Comparison of ENCODE assay signal across 41 mouse cellular contexts in the genomic region with DNA sequence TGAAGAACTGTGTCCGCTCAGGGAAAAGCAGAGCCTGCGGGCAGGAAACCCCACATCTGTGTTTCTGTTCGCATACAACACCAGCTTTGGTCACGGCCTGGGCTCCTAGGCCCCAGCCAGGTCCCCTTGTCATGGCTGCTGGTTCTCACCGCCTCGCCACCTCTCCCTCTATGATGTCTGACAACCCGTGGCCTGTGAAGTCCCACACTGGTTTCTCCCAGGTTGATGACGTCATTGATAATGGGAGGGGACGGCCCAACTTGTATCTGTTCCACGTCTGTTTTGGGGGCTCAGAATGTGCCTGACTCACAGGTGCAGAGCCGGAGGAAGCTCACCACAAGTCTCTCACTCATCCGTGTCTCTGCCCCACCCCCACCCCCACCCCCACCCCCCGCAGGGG. TPM values are rescaled to one million over a fixed set of nuclear protein-coding genes. Genes with fewer than 3 reads are reported as not detected.
DNase-seq lines count a peak whose midpoint lies in the region; ATAC-seq and TF ChIP-seq lines count a peak whose summit lies in the region.
"Had no signal": no experiment of that assay in that cellular context is flagged by ENCODE, and none has a peak within 500 bp of the region (broad histone marks: within the 10 kb centered on the region; RNA-seq: fewer than 3 reads in every experiment).

No protein-coding gene starts in this region.

- dilution Hi-C loops in CH12.LX (cut with MboI; ENCODE audit: extremely low pct_ligation_motif_present, extremely low pct_unique_long_range_greater_than_20kb, low sequenced_read_pairs): no loop called here

- TF ChIP-seq CTCF in CH12.LX (conservative IDR thresholded peaks at IDR 0.05 in 1 of 2, IDR thresholded peaks at IDR 0.05 in 1 of 2; ENCODE audit: low read depth in 2 of 2, low read length in 2 of 2): no peak

- peaks cover 3% of the 10 kb centered on the region for H3K9me3 ChIP-seq in CH12.LX (replicated peaks; ENCODE audit: low read length)
- H3K9me3 ChIP-seq: embryonic facial prominence, embryonic 12.5 days; forebrain, embryonic 10.5 days; forebrain, embryonic 15.5 days; heart, embryonic 12.5 days; hindbrain, embryonic 13.5 days; liver, embryonic 15.5 days; midbrain, embryonic 12.5 days; neural tube, embryonic 13.5 days had no signal

- DNase-seq in CD4-positive, CD25-positive, alpha-beta regulatory T cell, adult 2 months (ENCODE audit: low read depth, low spot score): peak; percentile 13
- DNase-seq in CH12.LX (ENCODE audit: extremely low read depth): peak; percentile 85
- DNase-seq in thymus, adult 18-20 months: peak; percentile 43 to 70
- DNase-seq in thymus, postnatal 25 days: peak; percentile 66
- no peak for DNase-seq in embryo, embryonic 11 days
- DNase-seq in urinary bladder, postnatal 36 days (ENCODE audit: low spot score in 2 of 2): no peak
- DNase-seq in layer of hippocampus, adult 9-11 months: no peak
- DNase-seq: adrenal gland, postnatal 10 days; cerebellum, adult 11 months; cerebellum, adult 9-10 months; cerebellum, postnatal 36 days; gastrocnemius, adult 2 months; gastrocnemius, postnatal 36 days; heart, adult 18-20 months; heart, postnatal 4 days; kidney, adult 8-10 months; kidney, postnatal 4 days; liver; lung, postnatal 4 days; right cerebral cortex, postnatal 14 days had no signal

- no peak for TF ChIP-seq RAD21 in CH12.LX (IDR thresholded peaks at IDR 0.05; ENCODE audit: low read depth, low read length)

- peaks cover 35 to 80% of the 10 kb centered on the region in 2 experiments for H3K4me1 ChIP-seq in CH12.LX (ENCODE audit: control insufficient read depth in 1 of 2, insufficient read depth in 2 of 2)

- H3K27ac ChIP-seq in CH12.LX (ENCODE audit: insufficient read depth, low read depth): peak overlapping the region; percentile 20; the same call in 1 of the 2 replicates
- H3K27ac ChIP-seq: embryonic facial prominence, embryonic 12.5 days; forebrain, embryonic 10.5 days; forebrain, embryonic 15.5 days; gastrocnemius, adult 2 months; hindbrain, embryonic 13.5 days; kidney, postnatal 0 days; liver, embryonic 15.5 days; midbrain, embryonic 12.5 days; neural tube, embryonic 13.5 days had no signal

- peak overlapping the region; percentile 54 for H3K4me2 ChIP-seq in CH12.LX (ENCODE audit: insufficient read depth, low read depth, poor library complexity, severe bottlenecking)
- H3K4me2 ChIP-seq: embryonic facial prominence, embryonic 12.5 days; forebrain, embryonic 15.5 days; heart, embryonic 12.5 days; hindbrain, embryonic 13.5 days; liver, embryonic 15.5 days; midbrain, embryonic 12.5 days; neural tube, embryonic 13.5 days had no signal

- no peaks in the 10 kb centered on the region for H3K79me2 ChIP-seq in CH12.LX (replicated peaks; ENCODE audit: control insufficient read depth, extremely low read depth, insufficient read depth, poor library complexity, severe bottlenecking)

- H3K9ac ChIP-seq in CH12.LX (ENCODE audit: insufficient read depth, low read depth): no peak overlapping the region
- H3K9ac ChIP-seq: embryonic facial prominence, embryonic 12.5 days; forebrain, embryonic 15.5 days; heart, embryonic 12.5 days; hindbrain, embryonic 13.5 days; liver, embryonic 15.5 days; midbrain, embryonic 12.5 days; neural tube, embryonic 13.5 days had no signal

- no peak for ATAC-seq in CD4-positive, CD25-positive, alpha-beta regulatory T cell, adult 4 months
- ATAC-seq: forebrain, embryonic 15.5 days; intestine, embryonic 16.5 days had no signal

- TF ChIP-seq POLR2A in CH12.LX (IDR thresholded peaks at IDR 0.05; ENCODE audit: low read depth, low read length): no peak

- 0 out of 2 replicates have a peak, but pooled peaks have one; percentile 47 for TF ChIP-seq EP300 in CH12.LX (IDR thresholded peaks at IDR 0.05; ENCODE audit: low read length)

- no peaks in the 10 kb centered on the region for H3K36me3 ChIP-seq in CH12.LX (replicated peaks in 1 of 2; ENCODE audit: control insufficient read depth in 1 of 2, insufficient read depth in 1 of 2, low read length in 1 of 2)
- H3K36me3 ChIP-seq: embryonic facial prominence, embryonic 12.5 days; forebrain, embryonic 10.5 days; forebrain, embryonic 15.5 days; heart, embryonic 12.5 days; hindbrain, embryonic 13.5 days; liver, embryonic 15.5 days; midbrain, embryonic 12.5 days; neural tube, embryonic 13.5 days had no signal

- peak overlapping the region in 1 of 3 experiments; percentile 12 for H3K4me3 ChIP-seq in CH12.LX (replicated peaks in 1 of 3; ENCODE audit: low read depth in 2 of 3, low read length in 2 of 3, poor library complexity in 1 of 3)
- H3K4me3 ChIP-seq: embryonic facial prominence, embryonic 12.5 days; forebrain, embryonic 10.5 days; forebrain, embryonic 15.5 days; gastrocnemius, adult 2 months; heart, embryonic 12.5 days; hindbrain, embryonic 13.5 days; liver, embryonic 15.5 days; megakaryocyte, embryonic 14.5 days; midbrain, embryonic 12.5 days; neural tube, embryonic 13.5 days had no signal

- peaks cover 32% of the 10 kb centered on the region for H3K27me3 ChIP-seq in CH12.LX (replicated peaks)

- in situ Hi-C loops in CH12.LX (cut with MboI; ENCODE audit: low pct_ligation_motif_present, low pct_unique_long_range_greater_than_20kb, low sequenced_read_pairs): no loop called here

TF ChIP-seq in CH12.LX, 34 proteins besides CTCF, POLR2A, EP300 and RAD21 (continues in another document):
- TF ChIP-seq PAX5 (IDR thresholded peaks at IDR 0.05; ENCODE audit: low read length) (no peak), NRF1 (IDR thresholded peaks at IDR 0.05; ENCODE audit: low read depth, low read length) (no peak), KAT2A (IDR thresholded peaks at IDR 0.05; ENCODE audit: insufficient replicate concordance, low read length) (no peak), MXI1 (IDR thresholded peaks at IDR 0.05; ENCODE audit: low read depth, low read length) (no peak), IRF4 (IDR thresholded peaks at IDR 0.05; ENCODE audit: low read depth, low read length) (peak; percentile 85), TBP (conservative IDR thresholded peaks at IDR 0.05; ENCODE audit: low read depth, low read length) (no peak), SMC3 (IDR thresholded peaks at IDR 0.05; ENCODE audit: low read depth, low read length) (no peak), UBTF (IDR thresholded peaks at IDR 0.05; ENCODE audit: low read depth, low read length) (no peak), JUN (IDR thresholded peaks at IDR 0.05; ENCODE audit: insufficient read depth, low read depth, low read length) (peak; percentile 56), ETS1 (conservative IDR thresholded peaks at IDR 0.05; ENCODE audit: low read depth, low read length) (peak; percentile 85), JUND (conservative IDR thresholded peaks at IDR 0.05; ENCODE audit: low read depth, low read length) (peak; percentile 74), POLR2AphosphoS2 (IDR thresholded peaks at IDR 0.05; ENCODE audit: low read depth, low read length) (no peak), RCOR1 (conservative IDR thresholded peaks at IDR 0.05; ENCODE audit: low read depth, low read length) (no peak), ZC3H11A (IDR thresholded peaks at IDR 0.05; ENCODE audit: low read depth, low read length) (no peak), NELFE (IDR thresholded peaks at IDR 0.05; ENCODE audit: low read depth, low read length) (no peak), CHD1 (IDR thresholded peaks at IDR 0.05; ENCODE audit: low read depth, low read length) (no peak), ELF1 (IDR thresholded peaks at IDR 0.05; ENCODE audit: low read depth, low read length) (no peak), MYC (IDR thresholded peaks at IDR 0.05; ENCODE audit: low read depth, low read length) (peak; percentile 39; the same call in 1 of the 2 replicates), TCF12 (IDR thresholded peaks at IDR 0.05; ENCODE audit: low read depth, low read length) (peak; percentile 83), SIN3A (IDR thresholded peaks at IDR 0.05; ENCODE audit: low read length) (no peak), ZNF384 (IDR thresholded peaks at IDR 0.05; ENCODE audit: low read depth, low read length) (no peak), MAZ (IDR thresholded peaks at IDR 0.05; ENCODE audit: low read depth, low read length) (peak; percentile 70; the same call in 1 of the 2 replicates), USF2 (conservative IDR thresholded peaks at IDR 0.05; ENCODE audit: low read depth, low read length) (no peak), MEF2A (IDR thresholded peaks at IDR 0.05; ENCODE audit: borderline replicate concordance, low read depth, low read length) (no peak), MAX (IDR thresholded peaks at IDR 0.05; ENCODE audit: low read length) (peak; percentile 51; the same call in 1 of the 2 replicates), HCFC1 (IDR thresholded peaks at IDR 0.05; ENCODE audit: low read depth, low read length) (no peak), E2F4 (IDR thresholded peaks at IDR 0.05; ENCODE audit: insufficient replicate concordance, low read depth, low read length) (no peak), BHLHE40 (IDR thresholded peaks at IDR 0.05; ENCODE audit: low read depth, low read length) (peak; percentile 67)

RNA-seq across cellular contexts. Expression of a gene that starts 12.6 kb away (rescaled TPM):
- 1 to 10 TPM in 1 of 2 experiments, under 1 TPM in 1; 0.31 to 1.4 TPM for polyA plus RNA-seq in CD4-positive, CD25-positive, alpha-beta regulatory T cell, adult 4 months (2017; shearing (Covaris generic))
- total RNA-seq in CH12.LX (2012; rRNA removed): 0.17 and 0.42 TPM in 2 replicates
- 0.09 TPM in 1 of 2 replicates, not detected in the other for total RNA-seq in CH12.LX (2014; rRNA removed)
- 0.11 TPM in 1 of 2 replicates, not detected in the other for polyA plus RNA-seq in CH12.LX (2012; ENCODE audit: insufficient read length, low read depth)
- total RNA-seq: gastrocnemius, adult 2 months; gastrocnemius, postnatal 36 days; heart, adult 18-20 months; heart, postnatal 4 days; layer of hippocampus, postnatal 10 days had no signal
- polyA plus RNA-seq: heart, embryonic 12.5 days; heart, postnatal 0 days; liver, embryonic 15.5 days had no signal

RNA-seq across cellular contexts. Expression of a gene that starts 16.8 kb away (rescaled TPM):
- not detected for polyA plus RNA-seq in CD4-positive, CD25-positive, alpha-beta regulatory T cell, adult 4 months (2017; shearing (Covaris generic))
- total RNA-seq in CH12.LX (2012; rRNA removed) (not detected in 2 replicates), CH12.LX (2014; rRNA removed) (not detected in 2 replicates)
- not detected in 2 replicates for polyA plus RNA-seq in CH12.LX (2012; ENCODE audit: insufficient read length, low read depth)
- total RNA-seq: adrenal gland, postnatal 10 days; ES-E14; gastrocnemius, adult 2 months; gastrocnemius, postnatal 36 days; heart, adult 18-20 months; heart, postnatal 4 days; layer of hippocampus, postnatal 10 days; left cerebral cortex, adult 18-20 months; left cerebral cortex, postnatal 14 days had no signal
- polyA plus RNA-seq: embryonic facial prominence, embryonic 12.5 days; forebrain, embryonic 10.5 days; forebrain, embryonic 15.5 days; frontal cortex, adult 2 months; heart, embryonic 12.5 days; heart, postnatal 0 days; hindbrain, embryonic 13.5 days; intestine, embryonic 16.5 days; kidney, postnatal 0 days; limb, embryonic 11.5 days; liver, embryonic 15.5 days; lung, embryonic 16.5 days; midbrain, embryonic 12.5 days; neural tube, embryonic 13.5 days; stomach, embryonic 16.5 days had no signal

RNA-seq across cellular contexts. Expression of a gene that starts 23.3 kb away (rescaled TPM):
- not detected for polyA plus RNA-seq in CD4-positive, CD25-positive, alpha-beta regulatory T cell, adult 4 months (2017; shearing (Covaris generic))
- total RNA-seq in CH12.LX (2012; rRNA removed) (not detected in 2 replicates), CH12.LX (2014; rRNA removed) (not detected in 2 replicates)
- polyA plus RNA-seq in CH12.LX (2012; ENCODE audit: insufficient read length, low read depth): not detected in 2 replicates
- total RNA-seq: adrenal gland, postnatal 10 days; ES-E14; gastrocnemius, adult 2 months; gastrocnemius, postnatal 36 days; heart, adult 18-20 months; heart, postnatal 4 days; layer of hippocampus, postnatal 10 days; left cerebral cortex, adult 18-20 months; left cerebral cortex, postnatal 14 days had no signal
- polyA plus RNA-seq: embryonic facial prominence, embryonic 12.5 days; forebrain, embryonic 10.5 days; forebrain, embryonic 15.5 days; frontal cortex, adult 2 months; heart, embryonic 12.5 days; heart, postnatal 0 days; hindbrain, embryonic 13.5 days; intestine, embryonic 16.5 days; kidney, postnatal 0 days; limb, embryonic 11.5 days; liver, embryonic 15.5 days; lung, embryonic 16.5 days; midbrain, embryonic 12.5 days; neural tube, embryonic 13.5 days; stomach, embryonic 16.5 days had no signal

RNA-seq across cellular contexts. Expression of a gene that starts 32.7 kb away (rescaled TPM):
- polyA plus RNA-seq in CD4-positive, CD25-positive, alpha-beta regulatory T cell, adult 4 months (2017; shearing (Covaris generic)): not detected
- not detected in 2 replicates for total RNA-seq in CH12.LX (2012; rRNA removed)
- not detected in 2 replicates for total RNA-seq in CH12.LX (2014; rRNA removed)
- polyA plus RNA-seq in CH12.LX (2012; ENCODE audit: insufficient read length, low read depth): not detected in 2 replicates
- total RNA-seq: adrenal gland, postnatal 10 days; ES-E14; gastrocnemius, adult 2 months; gastrocnemius, postnatal 36 days; heart, adult 18-20 months; heart, postnatal 4 days; layer of hippocampus, postnatal 10 days; left cerebral cortex, adult 18-20 months; left cerebral cortex, postnatal 14 days had no signal
- polyA plus RNA-seq: embryonic facial prominence, embryonic 12.5 days; forebrain, embryonic 10.5 days; forebrain, embryonic 15.5 days; frontal cortex, adult 2 months; heart, embryonic 12.5 days; heart, postnatal 0 days; hindbrain, embryonic 13.5 days; intestine, embryonic 16.5 days; kidney, postnatal 0 days; limb, embryonic 11.5 days; liver, embryonic 15.5 days; lung, embryonic 16.5 days; midbrain, embryonic 12.5 days; neural tube, embryonic 13.5 days; stomach, embryonic 16.5 days had no signal

RNA-seq across cellular contexts. Expression of a gene that starts 37.5 kb away (rescaled TPM):
- not detected for polyA plus RNA-seq in CD4-positive, CD25-positive, alpha-beta regulatory T cell, adult 4 months (2017; shearing (Covaris generic))
- total RNA-seq in CH12.LX (2012; rRNA removed): not detected in 2 replicates
- total RNA-seq in CH12.LX (2014; rRNA removed): not detected in 2 replicates
- polyA plus RNA-seq in CH12.LX (2012; ENCODE audit: insufficient read length, low read depth): not detected in 2 replicates
- total RNA-seq: adrenal gland, postnatal 10 days; ES-E14; gastrocnemius, adult 2 months; gastrocnemius, postnatal 36 days; heart, adult 18-20 months; heart, postnatal 4 days; layer of hippocampus, postnatal 10 days; left cerebral cortex, adult 18-20 months; left cerebral cortex, postnatal 14 days had no signal
- polyA plus RNA-seq: embryonic facial prominence, embryonic 12.5 days; forebrain, embryonic 10.5 days; forebrain, embryonic 15.5 days; frontal cortex, adult 2 months; heart, embryonic 12.5 days; heart, postnatal 0 days; hindbrain, embryonic 13.5 days; intestine, embryonic 16.5 days; kidney, postnatal 0 days; limb, embryonic 11.5 days; liver, embryonic 15.5 days; lung, embryonic 16.5 days; midbrain, embryonic 12.5 days; neural tube, embryonic 13.5 days had no signal

Comparison
In these comparisons a context has a peak if more than half of its experiments do, and no peak if none do; other contexts are left out.
1. DNase-seq: peak in CD4-positive, CD25-positive, alpha-beta regulatory T cell, adult 2 months (single experiment), CH12.LX (single experiment), thymus, adult 18-20 months (2 of 2) and thymus, postnatal 25 days (single experiment); none in embryo, embryonic 11 days (single experiment), urinary bladder, postnatal 36 days (0 of 2) and layer of hippocampus, adult 9-11 months (single experiment).